Mouse (Mus musculus): ENCODE results near the gene Ghrh.
"Not testable (repeated sequence)": the region's sequence is repeated elsewhere in the genome, so short reads cannot be mapped to it uniquely, and the experiment has no call there.

The Ghrh gene

DNA sequence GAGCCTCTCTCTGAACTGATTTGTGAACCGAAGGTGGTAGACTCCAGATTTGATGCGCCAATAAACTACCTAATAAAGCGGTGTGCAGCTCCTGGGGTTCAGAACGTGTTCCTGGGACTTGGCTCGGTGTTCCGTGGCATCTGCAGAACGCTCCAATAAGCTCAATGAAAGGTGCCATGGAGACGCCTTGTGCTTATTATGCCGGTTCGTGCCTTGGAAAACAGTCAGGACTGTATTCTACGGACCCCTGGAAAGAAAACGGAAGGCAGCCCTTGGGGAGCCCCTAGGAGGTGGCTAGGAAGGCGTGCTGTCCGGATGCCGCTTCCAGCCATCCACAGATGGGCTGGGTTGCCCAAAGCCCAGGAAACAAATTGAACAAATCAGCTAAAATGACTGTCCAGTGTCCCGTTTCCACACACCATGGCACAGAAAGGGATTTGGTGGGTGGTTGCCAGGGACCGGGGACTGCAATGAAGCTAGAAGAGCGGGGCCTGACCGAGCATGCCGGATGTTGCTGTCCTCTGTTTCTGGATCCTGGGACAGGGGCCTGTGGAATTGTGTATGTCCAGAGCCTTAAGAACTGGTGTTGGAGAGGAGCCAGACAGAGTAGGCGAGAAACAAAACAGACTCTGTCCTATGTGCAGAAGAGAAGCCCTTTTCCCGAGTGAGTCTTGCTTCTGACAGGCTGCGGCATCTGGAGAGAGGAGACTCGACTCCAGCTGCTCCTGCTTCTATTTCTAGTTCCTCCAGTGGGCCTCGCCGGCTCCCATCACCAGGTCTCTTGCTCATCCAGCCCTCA is at the start of gene Ghrh:
TSS of gene Ghrh (minus strand) at position 146 of the 799 bp plus-strand sequence.
- peak; percentile 66 to 72 for DNase-seq

DNA sequence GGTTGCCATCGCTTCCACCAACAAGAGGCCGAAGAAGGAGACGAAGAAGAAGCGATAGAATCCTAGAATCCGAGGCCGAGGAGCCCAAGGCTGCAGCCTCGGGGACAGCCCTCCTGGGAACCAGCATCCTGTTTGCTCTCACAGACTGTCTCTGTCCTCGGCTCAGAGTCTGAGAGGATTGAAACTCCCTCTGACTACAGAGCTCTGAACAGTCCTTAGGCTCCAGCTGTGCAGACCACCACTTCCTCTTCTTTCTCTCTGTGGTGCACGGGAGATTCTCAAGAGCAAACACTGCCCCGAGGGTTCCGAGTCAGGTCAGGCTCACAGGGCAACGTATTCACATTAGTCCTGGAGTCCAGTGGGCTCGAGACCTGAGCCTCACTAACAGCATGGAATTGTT is 48.7 kb upstream of the Ghrh start:
- DNase-seq: no peak

DNA sequence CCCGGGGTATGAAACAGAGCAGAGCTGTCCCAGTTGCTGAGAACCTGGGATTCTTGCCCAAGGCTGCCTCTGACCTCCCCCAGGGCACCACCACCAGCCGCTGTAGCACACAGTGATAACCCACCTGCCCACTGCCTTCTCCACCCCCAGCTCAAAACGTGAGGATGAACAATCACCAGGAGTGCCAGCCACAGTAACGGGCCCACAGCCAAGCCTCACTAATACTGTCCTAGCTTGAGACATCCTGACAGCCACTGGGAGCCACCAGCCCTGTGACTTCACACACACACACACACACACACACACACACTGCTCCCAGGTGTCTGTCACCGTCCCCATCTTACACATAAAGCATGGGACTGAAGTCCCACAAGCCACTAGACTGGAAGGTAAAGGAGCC is 48.1 kb upstream of the Ghrh start:
- DNase-seq: peak; percentile 52 to 61

DNA sequence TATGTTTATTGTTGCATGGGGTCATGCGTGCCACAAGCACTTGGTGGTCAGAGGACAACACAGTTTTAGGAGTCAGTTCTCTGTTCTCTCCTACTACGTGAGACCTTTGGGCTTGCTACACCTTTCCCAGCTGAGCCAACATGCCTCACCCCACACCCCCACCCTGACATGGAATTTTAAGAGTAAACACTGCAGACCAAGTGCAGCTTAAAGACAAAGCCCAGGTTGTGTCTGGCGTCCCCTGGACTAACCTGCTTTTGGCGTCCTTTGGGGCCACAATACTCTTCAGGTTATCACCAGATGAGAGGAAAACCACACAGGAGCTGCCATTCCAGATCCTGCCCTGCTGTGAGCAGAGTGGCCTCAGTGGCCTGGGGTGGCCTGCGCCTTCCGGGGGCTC is 47.6 kb upstream of the Ghrh start:
- no peak for DNase-seq

DNA sequence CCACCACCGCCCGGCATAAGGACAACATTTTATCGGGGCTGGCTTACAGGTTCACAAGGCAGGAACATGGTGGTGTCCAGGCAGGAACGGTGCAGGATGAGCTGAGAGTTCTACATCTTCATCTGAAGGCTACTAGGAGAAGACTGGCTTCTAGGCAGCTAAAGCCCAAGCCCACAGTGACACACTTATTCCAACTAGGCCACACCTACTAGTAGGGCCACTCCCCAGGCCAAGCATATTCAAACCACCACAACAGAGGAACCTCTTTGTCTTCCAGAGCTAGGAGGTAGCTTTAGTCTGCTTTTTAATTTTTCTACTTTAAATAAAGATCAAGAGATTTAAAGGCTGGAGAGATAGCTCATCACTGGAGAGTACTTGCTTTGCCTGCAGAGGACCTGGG is 46.2 kb upstream of the Ghrh start:
- DNase-seq: no peak

DNA sequence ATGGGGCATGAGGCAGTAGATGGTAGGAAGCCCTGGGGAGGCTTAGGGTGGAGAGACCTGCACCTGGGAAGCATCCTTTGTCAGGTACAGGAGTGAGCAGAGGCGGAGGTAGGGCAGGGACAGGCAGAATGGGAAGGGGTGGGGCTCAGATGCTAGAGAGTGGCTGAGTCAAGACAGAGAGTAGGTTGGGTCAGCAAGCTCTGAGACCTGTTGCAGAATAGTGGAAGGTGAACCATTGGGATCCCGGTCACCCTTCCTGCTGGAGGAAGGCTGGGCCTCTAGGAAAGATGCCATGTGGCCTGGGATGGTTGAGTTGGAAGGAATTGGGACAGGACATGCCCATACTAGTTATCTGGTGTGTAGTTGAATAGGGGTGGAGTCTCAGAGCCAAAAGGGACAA is 45.0 kb upstream of the Ghrh start:
- no peak for DNase-seq

DNA sequence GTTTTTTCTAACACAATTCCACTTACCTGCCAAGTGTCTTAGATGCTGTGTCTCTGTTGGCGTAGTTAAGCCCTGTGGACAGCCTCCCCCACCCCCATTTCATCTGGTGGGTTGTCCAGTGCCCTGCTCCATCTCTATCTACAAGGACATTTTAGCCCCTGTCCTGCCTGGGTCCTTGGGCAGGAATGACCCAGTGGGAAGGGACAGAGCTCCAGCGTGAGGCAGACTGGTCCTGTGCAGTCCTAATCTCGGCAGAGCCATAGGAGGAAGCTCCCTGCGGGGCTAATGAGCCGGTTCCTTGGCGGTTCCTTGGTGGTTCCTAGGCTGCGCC is 42.2 kb upstream of the Ghrh start:
- DNase-seq: no peak

DNA sequence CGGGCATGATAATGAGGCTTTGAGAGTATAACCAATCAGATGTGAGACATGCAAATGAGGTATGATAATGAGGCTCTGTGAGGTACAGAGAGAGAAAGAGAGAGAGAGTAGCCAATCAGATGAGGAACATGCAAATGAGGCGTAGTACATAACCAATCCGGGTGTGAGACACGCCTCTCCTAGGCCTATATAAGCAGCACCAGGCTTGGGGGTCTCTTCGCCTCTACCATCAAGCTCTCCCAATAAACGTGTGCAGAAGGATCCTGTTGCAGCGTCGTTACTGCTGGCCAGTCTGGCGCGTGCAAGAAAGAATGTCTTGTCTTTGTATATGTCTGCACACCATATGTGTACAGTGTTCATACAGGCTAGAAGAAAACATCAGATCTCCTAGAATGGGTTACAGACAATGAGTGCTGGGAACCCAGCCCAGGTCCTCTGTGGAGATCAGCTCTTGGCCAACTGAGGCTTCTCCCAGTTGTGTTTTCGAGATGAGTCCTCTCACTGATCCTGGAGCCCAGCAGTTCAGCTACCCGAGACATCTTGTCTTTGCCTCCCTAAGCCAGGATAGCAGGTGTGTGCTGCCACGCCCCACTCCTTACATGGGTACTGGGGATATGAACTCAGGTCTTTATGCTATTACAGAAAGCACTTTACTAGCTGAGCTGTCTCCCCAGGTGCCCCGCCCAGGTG is 41.7 kb upstream of the Ghrh start:
- DNase-seq: not testable (repeated sequence)

DNA sequence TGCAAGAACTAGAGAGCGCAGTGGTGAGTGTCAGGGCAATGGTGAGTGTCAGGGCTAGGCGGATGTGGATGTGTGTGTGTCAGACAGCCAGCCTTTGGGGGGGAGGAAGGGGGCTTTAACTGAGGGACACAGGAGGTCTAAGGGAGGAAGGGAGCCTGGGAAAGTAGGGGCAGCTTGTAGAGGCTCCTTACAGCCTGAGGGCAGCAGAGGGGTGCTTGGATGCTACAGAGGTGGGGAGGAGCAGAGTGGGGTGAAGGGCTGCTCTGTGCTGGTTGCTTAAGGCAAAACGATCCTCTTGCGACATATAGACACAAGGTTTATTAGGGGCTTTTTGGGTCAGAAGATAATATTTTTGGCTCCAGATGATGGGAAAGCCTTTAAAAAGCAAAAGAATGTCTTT is 37.5 kb upstream of the Ghrh start:
- DNase-seq: no peak

DNA sequence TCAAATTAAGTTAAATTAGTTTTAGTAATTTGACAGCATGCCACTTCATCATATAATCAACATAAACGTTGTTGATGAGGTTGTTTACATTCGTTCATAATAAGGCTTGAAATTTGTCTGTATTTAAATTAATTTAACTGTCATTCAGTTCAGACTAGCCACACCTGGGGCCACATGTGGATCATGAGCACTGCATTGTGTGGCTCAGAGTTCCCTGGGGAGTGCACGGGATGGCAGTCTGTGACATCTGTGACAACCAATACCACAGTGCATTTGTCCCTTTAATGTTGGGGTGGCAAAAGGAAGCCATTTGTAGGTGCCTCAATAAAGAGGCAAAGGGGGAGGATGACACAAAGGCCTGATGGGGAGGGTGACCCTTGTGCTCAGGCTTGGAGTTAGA is 29.7 kb upstream of the Ghrh start:
- no peak for DNase-seq

DNA sequence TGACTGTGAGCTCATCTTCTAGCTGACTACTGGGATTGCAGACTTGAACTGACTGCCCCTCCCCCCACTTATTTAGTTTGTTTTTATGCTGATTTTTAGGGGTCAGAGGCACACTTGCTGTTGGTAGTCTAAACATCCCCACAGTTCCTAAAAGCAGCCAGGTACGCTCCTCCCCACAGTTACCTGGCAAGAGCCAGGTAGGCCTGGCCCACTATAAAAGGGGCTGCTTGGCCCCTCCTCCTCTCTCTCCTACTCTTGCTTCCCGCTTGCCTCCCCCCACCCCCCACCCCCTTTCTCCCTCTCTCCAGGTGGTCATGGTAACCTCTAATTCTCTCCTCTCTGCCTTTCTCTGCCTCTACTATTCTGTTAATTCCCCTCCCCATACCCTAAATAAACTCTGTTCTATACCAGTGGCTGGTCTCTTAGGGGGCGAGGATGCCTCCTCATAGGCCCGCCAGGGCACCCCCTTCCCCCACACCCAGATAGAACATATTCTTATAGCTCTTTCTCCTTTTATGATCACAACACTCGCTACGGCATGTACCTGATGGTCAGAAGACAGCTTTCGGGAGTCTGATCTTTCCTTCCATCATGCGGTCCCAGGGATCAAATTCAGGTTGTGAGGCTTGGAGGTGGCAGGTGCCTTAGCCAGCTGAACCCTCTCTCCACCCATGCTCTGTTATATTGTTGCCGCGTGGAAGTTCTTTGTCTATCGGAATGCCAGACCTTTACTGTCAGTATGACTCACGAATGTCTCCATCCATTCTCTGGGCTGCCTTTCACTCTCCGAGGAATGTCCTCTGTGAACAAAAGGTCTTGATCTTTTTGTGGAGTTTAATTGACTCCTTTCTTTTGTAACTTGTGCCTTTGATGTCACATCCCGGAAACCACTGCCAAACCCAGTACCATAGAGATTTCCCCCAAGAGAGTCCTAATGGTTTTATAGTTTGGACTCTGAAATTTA is 28.8 kb upstream of the Ghrh start:
- no peak for DNase-seq

DNA sequence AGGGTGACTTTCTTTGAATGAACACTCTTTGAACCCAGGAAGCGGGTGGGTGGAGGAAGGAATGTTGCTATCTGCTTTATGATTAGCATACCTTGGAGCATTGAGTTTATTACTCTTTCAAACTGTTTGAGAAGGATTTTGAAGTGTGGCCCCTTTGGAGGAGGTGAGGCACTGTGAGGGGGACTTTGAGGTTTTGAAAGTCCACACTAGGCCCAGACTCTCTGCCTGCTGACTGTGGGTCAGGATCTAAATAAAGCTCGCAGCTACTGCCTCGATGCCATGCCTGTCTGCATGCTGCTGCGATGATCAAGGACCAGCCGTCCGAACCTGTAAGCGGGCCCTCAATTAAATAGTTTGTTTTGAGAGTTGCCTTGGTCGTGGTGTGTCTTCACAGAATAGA is 27.7 kb upstream of the Ghrh start:
- DNase-seq: no peak

DNA sequence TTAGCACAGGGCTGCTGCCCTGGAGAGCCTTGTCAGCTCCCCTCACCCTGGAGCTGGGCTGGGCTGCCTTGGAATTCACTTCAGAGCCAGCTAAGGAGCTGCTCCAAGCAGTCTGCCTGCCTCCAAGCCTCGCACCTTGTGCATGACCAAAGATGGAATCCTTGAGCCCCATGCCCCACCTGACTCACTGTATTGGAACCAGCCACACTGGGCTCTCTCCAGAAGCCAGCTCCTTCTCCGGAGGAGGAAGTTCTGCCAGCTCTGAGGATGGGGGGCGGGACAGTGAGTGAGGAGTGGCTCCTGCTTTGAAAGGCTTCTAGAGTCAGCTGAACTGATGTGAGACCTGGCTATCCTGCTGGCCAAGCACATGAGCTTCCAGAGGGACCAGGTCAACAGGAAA is 26.4 kb upstream of the Ghrh start:
- no peak for DNase-seq

DNA sequence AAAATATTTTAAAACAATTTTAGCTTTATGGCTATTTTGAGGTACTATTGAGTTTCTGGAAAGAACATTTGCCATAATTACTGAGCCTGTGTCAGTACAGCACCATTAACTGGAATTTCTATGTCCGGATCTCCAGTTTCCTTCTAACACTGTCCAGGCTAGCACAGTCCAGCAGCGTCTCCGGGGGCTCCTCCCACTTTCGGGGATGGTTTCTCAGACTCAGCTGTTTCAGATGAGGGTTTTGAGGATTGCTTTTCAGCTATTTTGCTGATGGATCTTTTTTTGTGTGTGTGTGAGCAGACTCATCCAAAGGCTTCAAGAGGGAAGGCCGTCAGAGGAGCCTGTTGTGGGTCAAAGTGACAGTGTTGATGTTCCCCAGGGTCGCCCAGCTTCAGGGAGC is 24.4 kb upstream of the Ghrh start:
- DNase-seq: no peak

DNA sequence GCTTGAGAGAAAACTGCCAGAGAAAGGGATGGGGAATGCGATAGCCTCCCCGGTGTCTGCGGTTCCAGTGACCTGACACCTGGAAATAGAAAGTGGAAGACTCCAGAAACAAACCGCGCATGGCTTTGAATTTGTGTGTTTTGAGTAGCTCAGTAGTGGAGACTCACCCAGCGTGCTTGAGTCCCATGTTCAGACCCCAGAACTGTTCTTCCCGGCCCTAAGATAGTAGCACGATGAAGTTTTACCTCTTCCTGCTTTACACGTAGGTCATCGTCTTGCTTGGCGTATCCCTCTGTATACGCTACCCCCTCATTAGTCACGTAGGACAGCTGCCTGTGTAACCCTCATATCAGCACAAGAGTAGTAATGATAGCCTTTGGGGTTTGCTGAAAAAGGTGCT is 20.7 kb upstream of the Ghrh start:
- DNase-seq: no peak

DNA sequence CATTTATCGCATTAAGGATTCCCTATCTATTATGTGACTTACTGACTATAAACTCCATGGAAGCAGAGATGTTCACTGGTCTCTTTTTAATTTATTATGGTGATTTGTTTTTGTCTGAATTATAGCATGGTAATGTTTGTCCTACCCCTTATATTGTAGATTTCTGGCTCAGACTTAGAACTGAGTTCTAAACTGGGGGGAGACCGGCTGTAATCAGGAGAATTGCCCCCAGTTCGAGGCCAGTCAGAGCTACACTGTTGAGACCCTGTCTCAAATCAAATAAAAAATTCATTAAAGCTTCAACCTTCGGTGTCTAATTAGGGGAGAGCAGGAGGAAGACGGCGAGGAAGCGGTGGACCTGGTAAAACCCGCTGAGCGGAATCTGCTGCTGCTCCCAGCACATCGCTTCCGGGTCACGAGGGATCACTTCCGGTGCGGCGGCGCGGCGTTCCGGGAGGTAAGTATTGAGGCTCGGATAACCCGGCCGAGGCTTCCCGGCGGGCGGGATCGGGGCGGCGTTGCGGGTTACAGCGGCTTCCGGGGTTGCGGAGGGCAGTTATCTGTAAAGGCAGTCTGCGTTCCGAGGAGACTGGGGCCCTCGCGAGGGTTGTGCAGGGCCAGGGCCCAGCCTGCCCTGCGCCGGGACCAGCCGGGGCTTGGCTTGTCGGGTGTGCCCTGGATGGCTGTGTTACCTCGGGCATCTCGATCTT is 20.0 kb upstream of the Ghrh start, which contains the start of gene Manbal:
TSS of gene Manbal (plus strand) at position 411 of the 710 bp plus-strand sequence.
- DNase-seq: peak; percentile 98

DNA sequence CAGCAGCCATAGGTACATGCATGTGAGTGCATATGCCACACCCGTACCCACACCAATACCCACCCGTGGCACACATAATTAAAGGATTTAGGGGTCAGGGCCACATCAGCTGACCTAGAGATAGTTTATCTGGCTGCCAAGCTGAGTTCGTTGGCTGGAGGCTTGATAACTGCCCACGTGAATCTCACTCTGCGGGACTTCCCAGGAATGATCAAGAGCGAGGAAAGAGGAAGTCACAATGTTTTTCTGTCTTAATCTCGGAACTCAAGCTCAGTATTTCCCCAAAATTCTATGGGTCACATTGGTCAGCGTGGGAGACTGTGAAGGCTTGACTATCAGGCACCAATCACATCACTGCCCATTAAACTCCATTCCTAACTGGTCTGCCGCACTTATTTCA is 19.5 kb upstream of the Ghrh start:
- DNase-seq: no peak

DNA sequence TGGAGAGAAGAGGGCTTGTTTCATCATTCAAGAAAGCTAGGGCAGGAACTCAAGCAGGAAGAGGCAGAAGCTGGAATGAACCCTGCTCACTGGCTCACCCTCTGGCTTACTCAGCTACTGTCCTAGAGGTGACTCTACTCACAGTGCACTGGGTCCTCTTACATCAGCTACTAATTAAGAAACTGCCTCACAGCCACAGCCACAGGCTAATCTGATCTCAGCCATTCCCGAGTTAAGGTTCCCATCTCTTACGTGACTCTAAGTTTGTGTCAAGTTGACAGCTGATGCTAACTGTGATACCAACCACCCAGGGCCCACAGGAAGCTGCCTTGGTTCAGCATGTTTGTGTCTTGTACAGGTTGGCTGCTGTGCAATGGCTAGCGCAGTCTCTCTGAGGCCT is 15.7 kb upstream of the Ghrh start:
- no peak for DNase-seq

DNA sequence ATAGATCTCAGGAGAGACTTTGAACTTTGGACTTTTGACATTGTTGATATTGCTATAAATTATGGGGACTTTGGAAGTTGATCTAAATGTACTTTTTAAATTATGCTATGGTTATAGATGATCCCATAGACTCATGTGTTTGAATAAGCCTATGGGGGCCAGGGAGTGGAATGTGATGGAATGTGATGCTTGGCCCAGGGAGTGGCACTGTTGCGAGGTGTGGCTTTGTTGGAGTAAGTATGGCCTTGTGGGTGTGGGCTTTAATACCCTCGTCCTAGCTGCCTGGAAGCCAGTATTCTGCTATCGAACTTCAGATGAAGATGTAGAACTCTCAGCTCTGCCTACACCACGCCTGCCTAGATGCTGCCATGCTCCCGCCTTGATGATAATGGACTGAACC is 12.7 kb upstream of the Ghrh start:
- DNase-seq: no peak

DNA sequence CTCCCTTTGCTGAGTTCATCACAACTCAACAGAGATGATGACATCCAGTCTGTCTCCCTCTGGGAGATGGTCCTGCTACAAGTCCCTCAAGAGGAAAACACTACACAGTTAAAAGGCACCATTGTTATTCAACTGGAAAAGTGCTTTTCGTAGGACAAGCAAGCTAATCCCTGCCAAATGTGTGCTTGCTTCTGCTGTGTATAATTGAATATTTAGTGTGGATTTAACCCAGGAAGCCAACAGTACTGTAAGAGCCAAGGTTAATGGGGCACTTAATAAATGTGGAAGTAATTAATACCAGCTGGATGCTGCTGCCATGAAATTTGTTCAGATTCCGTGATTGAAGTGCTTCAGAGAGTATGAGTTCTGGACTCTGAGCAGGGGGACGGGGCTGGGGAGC is 6.8 kb upstream of the Ghrh start:
- DNase-seq: no peak

DNA sequence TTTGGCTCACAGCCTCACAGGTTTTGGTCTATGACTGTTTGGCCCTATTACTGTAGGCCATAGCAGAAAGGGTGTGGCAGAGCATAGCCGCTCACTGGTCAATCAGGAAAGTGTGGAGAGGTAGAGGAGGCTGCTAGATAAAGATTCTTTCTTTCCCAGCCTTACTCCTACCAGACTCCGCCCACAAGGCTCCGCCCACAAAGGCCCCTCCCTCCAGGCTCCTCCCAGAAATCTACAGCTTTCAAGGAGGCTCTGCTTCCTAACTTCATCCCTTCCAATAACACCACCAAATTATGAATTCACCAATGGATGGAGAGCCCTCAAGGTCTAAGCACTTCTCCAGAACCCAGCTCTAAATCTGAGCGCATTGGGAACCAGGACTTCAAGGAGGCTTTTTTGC is 5.9 kb upstream of the Ghrh start:
- DNase-seq: no peak

DNA sequence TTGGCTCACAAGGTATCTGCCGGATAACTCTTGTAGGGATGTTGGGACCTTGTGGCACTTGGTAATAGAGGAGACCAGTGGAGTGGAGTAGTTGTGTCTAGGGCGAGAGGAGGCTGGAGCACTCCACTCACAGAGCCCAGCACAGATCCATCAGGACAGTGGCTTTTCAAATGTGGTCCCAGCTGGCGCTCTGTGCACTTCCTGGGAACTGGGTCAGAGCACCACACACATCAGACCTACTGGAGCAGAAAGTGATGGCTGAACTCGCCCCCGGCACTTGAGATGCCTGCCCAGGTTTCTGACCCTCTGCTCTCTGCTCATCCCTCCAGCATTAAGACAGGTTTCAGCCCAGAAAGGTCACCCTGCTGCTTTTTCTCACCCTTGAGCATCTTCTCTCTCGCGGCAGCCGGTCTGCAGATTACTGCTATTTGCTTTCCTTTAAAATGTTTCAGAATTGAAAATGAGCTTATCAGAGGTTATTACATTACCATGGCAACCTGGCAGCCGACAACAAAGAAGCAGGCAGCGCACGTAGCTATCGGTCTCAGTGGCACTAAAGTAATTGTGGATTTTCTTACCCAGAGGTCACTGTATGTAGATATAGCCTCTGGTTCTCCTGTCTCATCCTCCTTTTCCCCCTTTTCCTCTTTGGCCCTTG is 1.9 kb upstream of the Ghrh start:
- peak; percentile 36 to 42 for DNase-seq
